Mouse (Mus musculus) limb, embryonic 15.5 days (tissue): ENCODE results near the gene Itgb1bp1. TPM values are rescaled to one million over a fixed set of nuclear protein-coding genes. Genes with fewer than 3 reads are reported as not detected.

Source experiments
- ATAC-seq: fragments of 200-750 bp; cut with Nextera tagmentation; 2 replicates; pipeline ENCODE4 v1.8.0; 2017; ENCODE audit warnings: low read depth, moderate TSS enrichment; ENCODE audit not compliant: insufficient number of reproducible peaks, low FRiP score, low TSS enrichment
- H3K27ac ChIP-seq: fragments of 300-500 bp; sonication (generic); 2 replicates; pipeline ENCODE4 v1.5.1; 2015; ENCODE audit warnings: moderate library complexity, mild to moderate bottlenecking, inconsistent platforms
- H3K27me3 ChIP-seq: fragments of 300-500 bp; sonication (generic); 2 replicates; pipeline ENCODE4 v1.6.1; 2015; ENCODE audit warnings: inconsistent platforms
- H3K36me3 ChIP-seq: fragments of 300-500 bp; sonication (generic); 2 replicates; pipeline ENCODE4 v1.6.1; 2015; ENCODE audit warnings: inconsistent platforms
- H3K4me1 ChIP-seq: fragments of 300-500 bp; sonication (generic); 2 replicates; pipeline ENCODE4 v1.6.1; 2015; ENCODE audit warnings: inconsistent platforms
- H3K4me2 ChIP-seq: fragments of 300-500 bp; sonication (generic); 2 replicates; pipeline ENCODE4 v1.6.1; 2015; ENCODE audit warnings: mild to moderate bottlenecking, inconsistent platforms
- H3K4me3 ChIP-seq: fragments of 300-500 bp; sonication (generic); 2 replicates; pipeline ENCODE4 v1.5.1; 2015; ENCODE audit warnings: mild to moderate bottlenecking, inconsistent platforms
- H3K9ac ChIP-seq: fragments of 300-500 bp; sonication (generic); 2 replicates; pipeline ENCODE4 v1.6.1; 2015; ENCODE audit warnings: inconsistent platforms
- H3K9me3 ChIP-seq: fragments of 300-500 bp; sonication (generic); 2 replicates; pipeline ENCODE4 v1.6.1; 2016; ENCODE audit warnings: inconsistent platforms
- WGBS: fragments of 180-500 bp; shearing (Covaris S2); methylation state at CpG from one replicate; pipeline ENCODE4 v1.1.7; 2015; 5-methylcytosine and 5-hydroxymethylcytosine counted together
- polyA plus RNA-seq: library from polyadenylated mRNA; unstranded; fragments of >200 nt; fragmentation: Nextera tagmentation; extraction: Ambion mirVana; gene quantifications from 2 replicates; pipeline ENCODE4 v1.2.1, GENCODE M21; 2015

Gene Itgb1bp1
- polyA plus RNA-seq, 1 experiment from 2014 or later = 50.8 TPM

DNA sequence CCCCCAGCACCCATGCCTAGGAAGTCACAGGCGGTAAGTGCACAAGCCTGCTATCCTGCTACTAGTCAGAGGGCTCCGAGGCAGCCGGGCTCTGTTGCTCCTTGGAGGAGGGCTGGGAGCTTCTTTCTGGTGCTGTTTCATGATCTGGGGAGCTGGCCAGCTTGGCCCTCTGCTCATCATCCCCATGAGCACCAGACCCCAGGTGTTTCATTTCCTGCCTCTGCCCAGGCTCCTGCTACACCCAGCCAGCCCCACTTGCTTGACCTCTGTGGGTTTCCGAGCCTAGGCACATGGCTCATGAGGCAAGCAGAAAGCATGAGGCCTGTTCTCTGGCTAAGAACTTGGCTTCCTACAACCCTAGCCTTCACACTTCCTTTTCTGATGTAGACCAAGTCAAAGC, 20.6 kb downstream of the Itgb1bp1 start:
- H3K27me3 ChIP-seq = no peaks in the 10 kb centered on the region
- no peak overlapping the region for H3K4me3 ChIP-seq
- no peaks in the 10 kb centered on the region for H3K4me1 ChIP-seq
- H3K36me3 ChIP-seq = peaks cover 45% of the 10 kb centered on the region
- ATAC-seq = no peak
- WGBS = 75% methylated on average over 4 of the region's 4 CpGs
- H3K4me2 ChIP-seq = no peak overlapping the region
- H3K27ac ChIP-seq = no peak overlapping the region
- no peak overlapping the region for H3K9ac ChIP-seq
- H3K9me3 ChIP-seq = no peaks in the 10 kb centered on the region

DNA sequence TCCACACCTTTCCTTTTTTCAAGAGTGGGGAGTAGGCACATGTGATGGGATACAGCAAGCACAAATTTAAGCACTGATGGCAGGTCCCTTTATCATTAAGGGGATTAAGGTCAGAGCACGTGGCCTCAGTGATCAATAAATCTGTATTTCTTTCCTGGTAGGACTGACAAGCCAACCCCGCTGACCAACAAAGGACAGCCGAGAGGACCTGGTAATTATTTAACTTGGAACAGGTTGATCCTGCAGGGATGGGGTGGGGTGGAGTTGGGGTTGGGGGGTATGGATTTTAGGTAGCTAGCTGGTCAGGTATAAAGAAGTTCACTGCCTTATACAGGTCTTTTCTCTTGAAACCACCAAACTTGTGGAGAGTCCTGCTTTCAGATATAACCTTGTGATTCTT, 21.1 kb downstream of the Itgb1bp1 start:
- WGBS = 86% methylated on average over 3 of the region's 3 CpGs
- H3K27ac ChIP-seq = no peak overlapping the region
- no peak overlapping the region for H3K4me3 ChIP-seq
- H3K9me3 ChIP-seq = no peaks in the 10 kb centered on the region
- H3K4me2 ChIP-seq = no peak overlapping the region
- H3K9ac ChIP-seq = no peak overlapping the region
- peaks cover 40% of the 10 kb centered on the region for H3K36me3 ChIP-seq
- no peaks in the 10 kb centered on the region for H3K4me1 ChIP-seq
- ATAC-seq = no peak
- H3K27me3 ChIP-seq = no peaks in the 10 kb centered on the region

DNA sequence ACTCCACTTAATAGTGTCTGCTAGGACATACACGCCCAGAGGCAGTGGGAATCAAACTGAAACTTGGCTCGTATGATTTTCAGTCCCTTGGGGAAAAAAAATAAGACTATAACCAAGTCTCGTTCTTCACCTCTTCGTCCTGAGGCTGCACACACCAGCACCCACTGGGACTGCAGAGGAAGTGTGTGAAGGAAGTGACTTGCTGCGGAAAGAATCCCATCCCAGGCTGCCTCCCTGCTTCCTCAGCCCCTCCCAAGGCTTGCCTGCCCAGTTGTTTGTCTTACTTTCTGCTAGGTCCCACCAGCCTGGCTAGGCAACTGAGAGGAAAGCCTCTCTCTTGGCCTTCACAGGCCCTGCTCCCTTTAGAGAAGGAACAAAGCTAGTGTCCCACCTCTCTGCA, 21.8 kb downstream of the Itgb1bp1 start:
- Histone ChIP-seq H3K4me1 (no peaks in the 10 kb centered on the region), H3K4me2 (no peak overlapping the region), H3K9ac (no peak overlapping the region), H3K27me3 (no peaks in the 10 kb centered on the region), H3K4me3 (no peak overlapping the region), H3K9me3 (no peaks in the 10 kb centered on the region), H3K36me3 (peaks cover 40% of the 10 kb centered on the region), H3K27ac (peak overlapping the region; percentile 8)
- no peak for ATAC-seq
- 63% methylated on average over 5 of the region's 5 CpGs for WGBS

DNA sequence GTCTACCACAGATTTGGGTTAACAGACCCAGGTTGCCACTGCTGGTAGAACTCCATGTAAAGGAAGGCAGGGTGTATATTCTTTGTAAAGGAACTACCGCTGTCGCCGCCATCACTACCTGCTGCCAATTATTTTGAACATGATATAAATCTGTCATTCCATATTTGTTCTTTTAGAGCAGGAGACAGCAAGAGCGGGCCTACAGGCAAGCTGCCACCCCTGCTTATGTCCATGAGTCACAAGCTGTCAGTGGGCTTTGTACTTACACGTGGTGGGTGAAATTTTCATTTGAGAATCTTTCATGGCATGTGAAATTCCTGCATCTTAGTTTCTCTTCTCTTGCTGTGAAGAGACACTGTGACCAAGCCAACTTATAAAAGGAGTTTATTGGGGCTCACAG, 22.8 kb downstream of the Itgb1bp1 start:
- WGBS = 90% methylated on average over 5 of the region's 5 CpGs
- no peaks in the 10 kb centered on the region for H3K4me1 ChIP-seq
- H3K9me3 ChIP-seq = no peaks in the 10 kb centered on the region
- H3K4me3 ChIP-seq = no peak overlapping the region
- no peak overlapping the region for H3K27ac ChIP-seq
- H3K9ac ChIP-seq = no peak overlapping the region
- no peak overlapping the region for H3K4me2 ChIP-seq
- H3K27me3 ChIP-seq = no peaks in the 10 kb centered on the region
- H3K36me3 ChIP-seq = peaks cover 40% of the 10 kb centered on the region
- ATAC-seq = no peak

DNA sequence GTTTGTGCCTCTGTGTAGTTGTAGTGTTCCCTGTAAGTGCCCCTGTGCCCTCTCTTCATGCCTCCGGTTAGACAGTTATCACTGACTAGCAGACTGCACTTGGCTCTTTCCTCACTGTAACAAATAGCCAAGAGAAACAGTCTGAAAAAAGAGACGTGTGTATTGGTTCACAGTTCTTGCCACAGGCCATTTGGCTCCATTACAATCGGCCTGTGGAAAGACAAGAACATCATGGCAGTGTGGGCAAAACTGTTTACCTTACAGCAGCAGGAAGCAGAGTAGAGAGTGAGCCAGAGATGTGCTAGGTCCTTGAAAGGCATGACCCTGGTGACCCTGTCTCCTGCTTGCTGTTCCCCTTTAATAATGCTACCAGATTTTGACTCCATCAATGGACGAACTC, 24.6 kb downstream of the Itgb1bp1 start:
- Histone ChIP-seq H3K36me3 (peaks cover 46% of the 10 kb centered on the region), H3K27me3 (no peaks in the 10 kb centered on the region), H3K4me1 (no peaks in the 10 kb centered on the region), H3K4me3 (no peak overlapping the region), H3K27ac (no peak overlapping the region), H3K9ac (no peak overlapping the region), H3K4me2 (no peak overlapping the region), H3K9me3 (no peaks in the 10 kb centered on the region)
- WGBS = 76% methylated on average over 4 of the region's 4 CpGs
- no peak for ATAC-seq

DNA sequence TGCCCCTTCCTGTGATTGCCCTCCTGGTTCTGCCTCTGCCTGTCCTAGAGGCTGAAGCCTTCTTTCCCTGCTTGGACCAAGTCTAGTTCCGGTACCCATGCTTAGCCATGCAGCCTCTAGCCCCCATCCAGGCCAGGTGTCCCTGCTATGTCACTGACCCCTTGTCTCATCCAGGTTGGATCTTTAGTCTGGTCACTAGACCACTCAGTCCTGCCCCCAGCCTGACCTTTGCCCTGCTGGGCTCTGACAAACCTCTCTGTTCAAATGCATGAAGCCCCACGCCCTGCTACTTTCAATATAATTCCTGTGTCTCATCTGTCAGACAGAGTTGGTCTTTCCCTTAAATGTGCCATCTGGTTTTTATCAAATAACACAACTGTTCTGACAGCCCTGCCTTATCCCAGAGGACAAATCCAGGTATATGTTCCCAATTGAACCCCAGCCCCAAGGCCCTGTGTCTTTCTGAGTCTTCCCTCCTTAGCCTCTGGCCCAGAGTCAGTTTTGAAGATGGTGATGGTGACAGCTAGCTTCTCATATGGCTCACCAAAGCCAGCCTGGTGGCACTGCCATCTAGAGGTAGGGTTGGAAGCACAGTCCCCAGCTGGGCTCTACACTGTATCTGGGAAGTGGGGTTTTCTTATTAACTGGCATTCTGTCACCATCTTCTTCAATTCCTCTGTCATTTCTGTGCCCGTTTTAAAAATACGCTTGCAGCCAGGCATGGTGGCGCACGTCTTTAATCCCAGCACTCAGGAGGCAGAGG, 25.4 kb downstream of the Itgb1bp1 start:
- Histone ChIP-seq H3K36me3 (peaks cover 44% of the 10 kb centered on the region), H3K9ac (no peak overlapping the region), H3K9me3 (no peaks in the 10 kb centered on the region), H3K4me3 (no peak overlapping the region), H3K27me3 (no peaks in the 10 kb centered on the region), H3K4me2 (no peak overlapping the region), H3K27ac (no peak overlapping the region), H3K4me1 (no peaks in the 10 kb centered on the region)
- ATAC-seq = no peak
- WGBS = 92% methylated on average over 6 of the region's 6 CpGs

DNA sequence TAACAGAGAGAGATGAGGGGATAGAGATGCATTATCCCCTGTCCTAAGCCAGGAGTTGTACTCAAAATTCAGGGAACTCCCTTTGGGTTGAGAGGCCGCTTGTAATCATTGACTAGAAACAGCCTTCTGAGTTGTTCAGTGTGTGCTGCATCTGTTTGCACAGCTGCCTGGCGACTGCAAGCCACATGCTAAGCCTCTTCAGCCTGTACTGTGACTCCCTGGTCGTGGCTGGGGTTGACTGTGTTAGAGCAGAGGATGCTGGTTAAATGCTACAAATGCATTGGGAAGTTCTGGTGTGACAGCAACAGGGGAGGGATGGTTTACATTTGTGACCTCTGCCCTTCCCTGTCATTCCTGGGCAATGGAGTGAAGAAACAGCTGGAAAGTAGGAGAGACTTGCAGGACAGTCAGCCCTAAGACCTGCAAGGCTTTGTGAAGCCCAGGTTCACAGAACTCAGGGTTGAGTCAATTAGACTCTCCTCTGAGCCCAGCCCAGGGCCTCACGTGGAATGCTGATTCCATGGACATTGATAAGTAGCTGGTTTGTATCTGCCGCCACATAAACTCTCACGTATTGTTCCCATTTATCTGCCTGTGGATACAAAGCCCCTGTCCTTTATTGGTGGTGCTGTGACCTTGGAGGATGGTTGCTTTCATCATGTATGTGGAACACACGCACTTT, 38.2 kb downstream of the Itgb1bp1 start:
- Histone ChIP-seq H3K9ac (no peak overlapping the region), H3K9me3 (no peaks in the 10 kb centered on the region), H3K4me1 (no peaks in the 10 kb centered on the region), H3K4me2 (no peak overlapping the region), H3K4me3 (no peak overlapping the region), H3K27me3 (no peaks in the 10 kb centered on the region), H3K36me3 (peaks cover 74% of the 10 kb centered on the region), H3K27ac (no peak overlapping the region)
- 74% methylated on average over 7 of the region's 7 CpGs for WGBS
- ATAC-seq = no peak

DNA sequence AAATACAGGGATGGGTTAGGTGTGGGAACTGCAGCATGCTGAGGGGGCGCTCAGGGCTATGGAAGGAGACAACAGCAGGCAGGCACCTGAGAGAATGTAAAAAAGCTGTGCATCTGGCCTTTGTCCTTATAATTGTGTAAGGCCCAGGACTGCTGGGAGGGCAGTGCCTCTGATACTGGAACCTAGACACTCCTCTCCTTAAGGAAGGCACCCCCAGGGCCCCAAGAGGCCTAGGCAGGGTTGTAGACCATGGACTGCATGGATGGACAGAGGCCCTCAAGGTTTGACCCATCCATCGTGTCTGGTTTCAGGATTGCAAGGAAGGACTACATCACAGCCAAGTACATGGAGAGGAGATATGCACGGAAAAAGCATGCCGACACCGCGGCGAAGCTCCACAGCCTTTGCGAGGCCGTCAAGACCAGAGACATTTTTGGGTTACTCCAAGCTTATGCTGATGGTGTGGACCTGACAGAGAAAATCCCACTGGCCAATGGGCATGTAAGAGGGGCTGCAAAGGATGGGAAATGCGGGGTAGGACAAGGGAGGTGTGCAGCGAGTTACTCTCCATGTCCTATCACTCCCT, 41.6 kb downstream of the Itgb1bp1 start:
- Histone ChIP-seq H3K27me3 (no peaks in the 10 kb centered on the region), H3K9ac (no peak overlapping the region), H3K36me3 (peaks cover 53% of the 10 kb centered on the region), H3K4me1 (no peaks in the 10 kb centered on the region), H3K9me3 (no peaks in the 10 kb centered on the region), H3K4me3 (no peak overlapping the region), H3K4me2 (no peak overlapping the region), H3K27ac (no peak overlapping the region)
- no peak for ATAC-seq
- 95% methylated on average over 11 of the region's 11 CpGs for whole genome bisulfite sequencing

DNA sequence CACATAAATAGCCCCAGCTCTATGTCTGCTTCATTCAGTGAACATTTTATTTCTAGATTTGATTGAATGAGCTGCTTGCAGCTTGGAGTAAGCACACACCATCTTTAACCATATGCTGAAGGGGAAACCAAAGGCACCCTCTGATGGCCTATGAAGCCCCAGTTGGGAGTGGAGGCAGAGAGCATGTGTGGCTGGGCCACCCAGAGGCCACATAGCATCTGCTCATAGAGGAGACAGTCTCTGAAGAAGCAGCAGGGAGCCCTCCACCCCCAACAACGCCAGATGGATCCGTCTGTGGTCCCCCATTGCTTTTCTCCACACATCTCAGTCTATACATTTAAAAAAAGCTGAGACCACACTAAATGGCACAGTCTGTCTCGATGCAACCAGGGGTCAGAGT, 44.1 kb downstream of the Itgb1bp1 start:
- Histone ChIP-seq H3K27ac (no peak overlapping the region), H3K4me1 (no peaks in the 10 kb centered on the region), H3K36me3 (peaks cover 50% of the 10 kb centered on the region), H3K27me3 (no peaks in the 10 kb centered on the region), H3K4me2 (no peak overlapping the region), H3K9me3 (no peaks in the 10 kb centered on the region), H3K4me3 (no peak overlapping the region), H3K9ac (no peak overlapping the region)
- 76% methylated on average over 3 of the region's 3 CpGs for WGBS
- no peak for ATAC-seq

DNA sequence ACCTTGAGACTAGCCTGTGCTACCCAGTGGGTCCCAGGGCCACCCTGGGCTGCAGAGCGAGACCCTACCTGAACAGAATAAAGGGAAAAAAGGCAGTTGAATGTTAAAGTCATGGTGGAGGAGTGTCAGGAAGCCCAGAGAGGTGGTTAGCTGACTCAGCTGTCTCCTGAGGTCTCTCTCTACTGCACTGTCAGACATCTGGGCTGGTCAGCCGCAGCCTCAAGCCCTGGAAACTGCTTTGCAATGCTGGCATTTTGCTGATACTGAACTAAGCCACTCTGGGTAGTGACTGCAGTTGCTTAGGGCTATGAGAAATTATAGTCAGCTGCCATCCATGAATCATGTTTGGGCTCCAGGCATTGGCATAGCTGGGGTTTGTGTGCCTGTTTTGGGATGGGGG, 51.5 kb downstream of the Itgb1bp1 start:
- no peak overlapping the region for H3K4me3 ChIP-seq
- H3K36me3 ChIP-seq = peaks cover 59% of the 10 kb centered on the region
- whole genome bisulfite sequencing = 84% methylated on average over 2 of the region's 2 CpGs
- no peak overlapping the region for H3K4me2 ChIP-seq
- H3K4me1 ChIP-seq = no peaks in the 10 kb centered on the region
- no peaks in the 10 kb centered on the region for H3K27me3 ChIP-seq
- H3K27ac ChIP-seq = no peak overlapping the region
- no peak for ATAC-seq
- no peak overlapping the region for H3K9ac ChIP-seq
- H3K9me3 ChIP-seq = no peaks in the 10 kb centered on the region

DNA sequence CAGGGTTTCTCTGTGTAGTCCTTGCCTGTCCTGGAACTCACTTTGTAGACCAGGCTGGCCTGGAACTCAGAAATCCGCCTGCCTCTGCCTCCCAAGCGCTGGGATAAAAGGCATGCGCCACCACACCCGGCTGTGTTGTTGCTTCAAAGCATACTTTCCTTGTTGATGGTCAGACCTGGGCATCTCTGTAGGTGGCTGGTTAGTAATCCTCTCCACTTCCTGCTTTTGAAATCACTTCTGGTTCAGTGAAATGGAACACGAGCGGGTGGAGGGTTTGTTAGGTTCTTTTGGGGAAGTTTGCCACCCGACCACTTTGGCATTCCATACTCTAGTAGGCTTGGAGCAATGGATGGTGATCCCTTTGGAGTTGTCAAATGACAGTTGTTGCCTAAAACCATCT, 52.4 kb downstream of the Itgb1bp1 start:
- 83% methylated on average over 7 of the region's 7 CpGs for WGBS
- Histone ChIP-seq H3K4me3 (no peak overlapping the region), H3K9me3 (no peaks in the 10 kb centered on the region), H3K36me3 (peaks cover 51% of the 10 kb centered on the region; the same call in 1 of the 2 replicates), H3K27me3 (no peaks in the 10 kb centered on the region), H3K27ac (no peak overlapping the region), H3K4me2 (no peak overlapping the region), H3K4me1 (no peaks in the 10 kb centered on the region), H3K9ac (no peak overlapping the region)
- ATAC-seq = no peak
